Mouse (Mus musculus): ENCODE measurements around the gene Ppil1. TPM values are rescaled to one million over a fixed set of nuclear protein-coding genes. Genes with fewer than 3 reads are reported as not detected.
"Not testable (repeated sequence)": the region's sequence is repeated elsewhere in the genome, so short reads cannot be mapped to it uniquely, and the experiment has no call there.

Gene Ppil1
- total RNA-seq, 2 experiments from 2014 or later: 8.4 to 9.7 TPM

DNA sequence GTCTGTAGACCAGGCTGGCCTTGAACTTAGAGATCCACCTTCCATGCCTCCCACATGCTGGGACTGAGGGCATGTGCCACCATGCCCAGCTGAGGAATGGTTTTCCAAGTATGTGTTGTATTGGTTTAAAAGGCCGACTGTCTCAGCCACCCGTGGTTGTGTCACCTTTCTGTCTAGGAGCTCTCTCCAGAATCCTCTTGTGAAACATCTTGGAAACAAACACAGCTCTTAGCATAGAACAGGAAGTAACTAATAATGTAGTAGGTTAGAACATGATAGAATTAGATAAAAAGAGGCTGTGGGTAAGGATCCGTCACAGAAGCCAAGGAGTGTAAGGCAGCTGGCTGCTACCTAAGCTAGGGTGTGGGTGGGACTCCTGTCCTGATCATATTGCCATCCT lies 29.0 kb upstream of the Ppil1 start:
- intact Hi-C loops (cut with DNase I; ENCODE audit: low total_unique reads): no loop called here
- no peak for DNase-seq

DNA sequence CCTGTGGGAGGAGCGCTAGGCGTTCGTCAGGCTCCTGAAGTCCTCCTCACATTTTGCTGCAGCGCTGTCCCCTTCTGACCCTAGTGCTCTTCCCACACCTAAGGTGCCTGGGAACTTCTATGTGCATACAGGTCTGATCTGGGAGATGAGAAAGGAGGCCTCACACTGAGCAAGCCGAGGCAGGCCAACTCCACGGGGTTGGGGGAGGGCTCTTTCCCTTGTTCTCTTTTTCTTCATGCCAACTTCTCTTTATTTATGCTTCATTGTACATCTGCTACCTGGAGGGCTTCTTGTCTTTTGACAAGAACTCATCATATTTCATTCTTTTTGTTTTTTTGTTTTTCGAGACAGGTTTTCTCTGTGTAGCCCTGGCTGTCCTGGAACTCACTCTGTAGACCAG lies 27.8 kb upstream of the Ppil1 start:
- DNase-seq: no peak
- intact Hi-C loops (cut with DNase I; ENCODE audit: low total_unique reads): no loop called here

DNA sequence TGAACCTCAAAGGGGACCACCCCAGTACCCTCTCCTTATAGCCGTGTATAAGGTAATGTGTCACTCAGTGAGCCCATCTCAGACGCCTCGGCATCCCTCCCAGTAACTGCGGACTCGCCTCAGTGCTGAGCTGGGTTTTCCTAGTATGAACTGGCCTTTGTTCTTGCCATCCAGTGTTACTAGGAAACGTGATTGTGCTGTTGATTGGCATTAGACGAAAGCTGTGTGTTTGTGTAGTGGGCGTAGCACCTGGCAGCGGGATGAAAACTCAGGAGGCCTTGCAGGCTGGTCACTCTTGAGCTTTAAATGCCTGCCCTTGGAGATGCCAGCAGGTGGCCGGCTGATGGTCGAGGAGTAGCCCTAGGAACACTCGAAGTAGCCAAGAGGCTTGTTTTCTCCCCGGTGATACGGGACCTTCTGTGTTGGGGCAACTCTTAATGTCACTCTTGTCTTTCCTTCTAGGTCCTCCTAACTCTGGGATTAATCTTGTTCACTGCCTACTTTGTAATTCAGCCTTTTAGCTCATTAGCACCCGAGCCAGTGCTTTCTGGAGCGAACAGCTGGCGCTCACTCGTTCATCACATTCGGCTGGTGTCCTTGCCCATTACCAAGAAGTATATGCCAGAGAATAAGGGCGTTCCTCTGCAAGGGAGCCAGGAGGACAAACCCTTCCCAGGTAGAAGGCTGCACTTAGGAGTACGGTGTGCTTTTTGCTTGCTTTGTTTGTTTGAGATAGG lies 18.4 kb upstream of the Ppil1 start:
- intact Hi-C loops (cut with DNase I; ENCODE audit: low total_unique reads): no loop called here
- no peak for DNase-seq

DNA sequence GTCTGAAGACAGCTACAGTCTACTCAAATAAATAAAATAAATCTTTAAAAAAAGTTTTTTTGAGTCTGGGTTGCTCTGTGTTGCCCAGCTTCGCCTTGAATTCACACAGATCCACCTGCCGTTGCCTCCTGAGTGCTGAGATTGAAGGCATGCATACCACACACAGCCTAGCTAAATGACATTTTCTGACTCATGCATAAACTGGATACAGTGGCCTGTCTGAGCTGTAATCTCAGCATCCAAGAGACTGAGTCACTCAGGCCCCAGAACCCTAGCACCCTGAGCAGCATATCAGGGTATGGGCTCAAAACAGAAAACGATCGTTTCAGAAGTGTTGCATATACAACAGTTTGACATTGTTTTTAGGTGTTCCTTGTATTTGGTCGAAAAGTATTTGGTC lies 17.6 kb upstream of the Ppil1 start:
- no peak for DNase-seq
- intact Hi-C loops (cut with DNase I; ENCODE audit: low total_unique reads): no loop called here

DNA sequence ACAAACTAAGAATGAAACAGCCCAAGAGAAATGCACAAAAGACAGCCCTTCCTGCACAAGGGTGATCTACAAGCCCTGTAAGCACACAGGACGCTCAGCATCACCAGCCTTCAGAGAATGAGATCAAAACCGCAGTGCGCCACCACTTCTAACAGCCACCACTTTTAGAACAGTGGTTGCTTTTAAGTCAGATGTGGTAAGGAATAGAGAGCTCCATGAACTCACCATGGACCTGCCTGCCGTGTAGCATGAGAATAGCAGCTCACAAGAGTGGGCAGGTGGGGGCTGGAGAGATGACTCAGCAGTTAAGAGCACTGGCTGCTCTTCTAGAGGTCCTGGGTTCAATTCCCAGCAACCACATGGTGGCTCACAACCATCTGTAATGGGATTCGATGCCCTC lies 16.4 kb upstream of the Ppil1 start:
- no peak for DNase-seq
- intact Hi-C loops (cut with DNase I; ENCODE audit: low total_unique reads): no loop called here

DNA sequence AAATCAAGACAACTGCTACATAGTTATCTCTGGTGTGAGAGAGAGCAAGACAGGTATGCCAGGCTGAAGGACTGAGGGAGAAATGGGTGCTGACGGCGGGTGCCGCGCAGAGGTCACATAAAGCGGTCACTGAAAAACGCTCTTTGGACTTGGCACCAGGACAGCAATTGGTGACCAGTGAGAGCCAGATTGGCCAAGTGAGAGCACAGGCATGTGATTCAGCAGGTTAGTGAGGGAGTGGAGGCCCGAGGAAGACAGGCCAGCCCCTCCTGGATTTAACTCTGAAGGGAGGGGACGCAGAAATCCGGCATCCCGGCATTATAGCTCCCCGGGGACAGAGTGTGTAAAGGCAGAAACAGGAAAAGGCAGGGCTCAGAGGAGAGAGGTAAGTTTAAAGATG lies 9.9 kb upstream of the Ppil1 start:
- intact Hi-C loops (cut with DNase I; ENCODE audit: low total_unique reads): no loop called here
- DNase-seq: peak; percentile 18

DNA sequence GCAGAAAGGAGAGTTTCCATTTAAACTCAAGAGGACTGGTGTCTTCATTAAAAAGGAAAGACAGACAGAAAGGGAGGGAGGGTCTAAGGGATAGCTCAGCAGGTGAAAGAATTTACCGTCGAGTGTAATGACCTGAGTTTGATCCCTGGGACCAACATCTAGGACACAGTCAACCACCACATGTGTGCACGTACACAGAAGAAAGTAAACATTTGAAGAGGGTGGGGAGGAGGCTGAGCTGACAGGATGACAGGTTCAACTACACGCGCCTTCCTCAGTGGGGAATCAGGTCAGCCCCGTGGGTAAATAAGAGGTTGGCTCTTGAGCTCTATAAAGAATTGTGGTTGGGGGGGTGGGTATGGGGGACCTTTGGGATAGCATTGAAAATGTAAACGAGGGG lies 9.2 kb upstream of the Ppil1 start:
- intact Hi-C loops (cut with DNase I; ENCODE audit: low total_unique reads): no loop called here
- DNase-seq: no peak

DNA sequence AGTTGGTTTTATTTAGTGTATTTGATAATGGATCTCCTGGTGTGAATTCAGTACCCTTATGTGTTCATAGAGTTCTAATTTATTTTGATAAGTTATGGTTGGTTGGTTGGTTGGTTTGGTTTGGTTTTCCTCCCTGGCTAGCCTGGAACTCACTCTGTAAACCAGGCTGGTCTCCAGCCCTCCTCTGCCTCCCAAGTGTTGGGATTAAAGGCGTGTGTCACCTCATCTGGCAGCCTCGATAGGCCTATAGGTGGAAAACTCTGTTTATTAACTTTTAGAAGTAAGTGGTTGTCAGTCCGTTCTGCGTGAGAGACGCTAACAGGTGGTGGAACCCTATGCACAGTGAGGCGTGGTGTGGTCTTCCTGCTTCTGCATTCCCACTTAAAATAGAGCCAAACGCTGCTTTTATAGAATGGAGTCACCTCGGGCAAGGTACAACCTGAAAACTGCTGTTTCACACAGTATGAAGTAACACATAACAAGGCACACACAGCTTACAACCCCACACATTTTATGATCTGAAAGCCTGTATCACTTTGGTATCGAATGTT lies 6.2 kb upstream of the Ppil1 start:
- intact Hi-C loops (cut with DNase I; ENCODE audit: low total_unique reads): no loop called here
- DNase-seq: no peak

DNA sequence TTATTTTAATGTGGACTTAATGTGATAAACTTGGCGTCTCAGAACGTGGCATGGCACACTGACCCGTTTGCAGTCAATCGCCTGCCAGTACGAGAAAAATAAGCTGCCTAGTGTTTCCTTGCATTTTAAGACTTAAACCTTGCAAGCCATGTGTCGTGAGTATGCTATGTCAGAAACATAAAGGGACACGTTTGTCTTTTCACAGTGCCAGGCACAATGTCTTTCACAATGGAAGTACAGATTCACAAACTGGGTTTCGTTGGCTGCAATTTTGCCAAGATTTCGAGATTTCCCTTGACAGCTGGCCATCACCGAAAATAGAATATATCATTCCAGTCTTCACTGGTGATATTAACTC lies 5.3 kb upstream of the Ppil1 start:
- DNase-seq: no peak
- intact Hi-C loops (cut with DNase I; ENCODE audit: low total_unique reads): no loop called here

DNA sequence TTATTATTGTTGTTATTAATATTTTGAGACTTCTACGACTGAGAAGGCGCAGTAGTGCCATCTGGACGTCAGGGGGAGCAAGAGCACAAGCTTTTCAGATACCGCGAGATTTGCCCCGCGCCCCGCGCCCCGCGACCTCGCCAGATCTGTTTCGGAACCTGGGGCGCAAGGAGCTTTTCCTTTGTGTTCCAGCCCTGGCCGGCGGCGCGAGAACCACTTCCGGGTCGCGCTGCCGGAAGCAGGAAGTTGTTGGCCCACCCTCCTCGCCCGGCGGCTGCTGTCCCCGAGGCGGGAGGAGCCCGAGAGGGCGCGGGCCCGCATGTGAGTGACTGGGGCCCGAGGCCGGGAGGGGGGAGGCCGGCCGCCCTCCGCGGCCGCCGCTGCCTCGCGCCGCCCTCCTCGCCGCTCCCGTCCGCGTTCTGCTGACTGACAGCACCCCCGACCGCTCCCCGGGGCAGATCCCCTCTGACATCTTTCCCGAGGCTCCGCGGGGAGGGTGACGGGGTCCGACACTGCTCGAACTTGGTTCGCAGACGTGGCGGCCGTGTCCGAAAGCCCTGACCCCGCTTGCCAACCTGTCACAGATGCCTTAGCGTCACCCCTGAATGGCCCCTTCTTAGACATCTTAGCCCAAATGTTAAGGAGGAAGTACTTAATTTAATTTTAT lies 4.8 kb upstream of the Ppil1 start, which contains the start of gene BC004004:
Gene BC004004, plus strand, starts transcription at position 107 of the 667 bp plus-strand sequence.
- intact Hi-C loops (cut with DNase I; ENCODE audit: low total_unique reads): no loop called here
- peak; percentile 97 for DNase-seq

DNA sequence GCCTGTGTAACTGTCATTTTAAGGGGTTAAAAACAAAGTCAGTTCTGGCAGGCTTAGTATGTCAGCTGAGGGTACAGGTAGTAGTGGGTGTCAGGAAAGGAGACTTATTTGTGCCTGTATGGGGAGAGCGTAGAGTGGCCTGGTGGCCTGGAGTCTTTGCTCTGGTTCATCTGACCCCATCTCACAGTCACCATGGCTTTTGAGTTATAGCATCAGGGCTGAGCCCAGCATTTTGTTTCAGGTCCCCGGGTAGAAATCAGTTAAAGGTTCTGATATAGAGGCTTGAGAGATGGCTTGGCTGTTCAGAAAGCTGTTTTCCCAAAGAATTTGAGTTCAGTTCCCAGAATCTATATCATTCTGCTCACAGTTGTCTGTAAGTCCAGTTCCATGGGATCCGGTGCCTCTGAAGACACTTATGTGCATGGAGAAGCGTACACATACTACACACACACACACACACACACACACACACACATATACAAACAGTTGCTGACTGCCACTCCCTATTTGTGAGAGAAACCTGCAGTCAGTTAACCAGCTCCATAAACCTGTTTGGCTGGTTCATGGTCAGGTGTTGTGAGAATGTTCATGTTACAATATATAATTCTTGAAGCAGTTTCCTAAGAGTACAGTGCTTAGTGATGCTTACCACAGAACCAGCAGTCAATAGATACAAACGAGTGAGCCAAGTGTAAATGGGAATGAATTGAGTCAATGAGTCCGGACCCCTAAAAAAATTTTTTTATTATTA lies 4.1 kb upstream of the Ppil1 start:
- intact Hi-C loops (cut with DNase I; ENCODE audit: low total_unique reads): no loop called here
- no peak for DNase-seq

DNA sequence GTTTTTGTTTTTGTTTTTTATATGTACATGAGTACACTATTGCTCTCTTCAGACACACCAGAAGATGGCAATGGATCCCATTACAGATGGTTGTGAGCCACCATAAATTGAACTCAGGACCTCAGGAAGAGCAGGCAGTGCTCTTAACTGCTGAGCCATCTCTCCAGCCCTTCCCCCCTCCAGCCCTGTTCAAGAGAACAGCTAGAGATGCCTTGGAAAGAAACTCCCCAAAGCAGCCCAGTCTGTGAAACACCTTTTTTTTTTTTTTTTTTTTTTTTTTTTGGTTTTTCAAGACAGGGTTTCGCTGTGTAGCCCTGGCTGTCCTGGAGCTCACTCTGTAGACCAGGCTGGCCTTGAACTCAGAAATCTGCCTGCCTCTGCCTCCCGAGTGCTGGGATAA lies 3.1 kb upstream of the Ppil1 start:
- intact Hi-C loops (cut with DNase I; ENCODE audit: low total_unique reads); DNase-seq: not testable (repeated sequence)

DNA sequence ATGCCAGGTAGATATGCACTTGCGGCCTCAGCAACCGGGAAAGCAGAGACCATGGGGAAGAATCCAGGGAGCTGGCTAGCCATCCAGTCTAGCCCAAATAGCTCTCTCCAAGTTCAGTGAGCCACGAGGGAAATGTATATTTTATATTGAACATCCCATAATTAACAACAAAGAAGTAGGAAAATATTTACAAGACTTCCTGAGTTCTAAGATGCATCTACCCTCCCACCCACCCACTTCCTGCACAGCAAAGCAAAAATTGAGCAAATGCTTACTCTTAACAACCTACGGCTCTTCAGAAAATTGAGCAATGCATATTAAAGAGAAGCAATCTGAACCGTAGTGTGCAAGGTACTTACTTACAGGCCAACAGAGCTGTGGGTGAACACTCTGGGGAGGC lies 774 bp upstream of the Ppil1 start:
- no peak for DNase-seq
- intact Hi-C loops (cut with DNase I; ENCODE audit: low total_unique reads): loop anchor here (5.0 kb wide), 1 partner anchor 248 kb away; no protein-coding TSS in a partner anchor

DNA sequence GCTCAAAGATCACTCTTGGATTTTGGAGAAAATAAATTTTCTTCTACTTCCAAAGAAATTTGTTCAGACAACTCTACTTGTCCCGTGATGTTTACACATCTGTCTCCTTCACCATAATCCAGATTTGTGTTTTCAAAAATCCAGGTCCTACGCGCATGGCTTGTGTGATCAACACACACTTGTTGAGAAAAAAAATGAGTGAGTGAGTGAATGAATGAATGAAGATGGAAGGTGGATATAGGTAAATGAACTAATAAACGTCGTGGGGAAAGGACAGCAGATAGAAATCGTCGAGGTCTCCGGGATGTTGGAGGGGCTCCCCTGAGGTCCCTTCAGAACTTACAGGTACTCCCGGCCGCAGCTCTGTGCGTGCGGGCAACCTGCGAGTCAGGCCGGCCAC lies 569 bp downstream of the Ppil1 start:
- no peak for DNase-seq
- intact Hi-C loops (cut with DNase I; ENCODE audit: low total_unique reads): loop anchor here (5.0 kb wide), 1 partner anchor 249 kb away; no protein-coding TSS in a partner anchor

DNA sequence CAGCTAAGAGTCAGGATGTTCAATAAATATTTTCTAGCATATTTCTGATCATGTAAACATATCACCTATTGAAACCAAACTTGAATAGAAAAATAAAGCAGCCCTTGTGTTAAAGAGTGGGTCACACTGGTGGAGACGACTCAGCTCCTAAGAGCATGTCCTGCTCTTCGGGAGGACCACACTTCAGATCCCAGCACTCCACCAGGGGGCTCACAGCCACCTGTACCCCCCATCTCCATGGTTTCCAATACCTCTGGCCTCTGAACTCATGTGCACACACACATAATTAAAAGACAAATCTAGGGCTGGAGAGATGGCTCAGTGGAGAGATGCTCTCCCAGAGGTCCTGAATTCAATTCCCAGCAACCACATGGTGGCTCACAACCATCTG lies 1.7 kb downstream of the Ppil1 start:
- DNase-seq: no peak
- intact Hi-C loops (cut with DNase I; ENCODE audit: low total_unique reads): loop anchor here (5.0 kb wide), 1 partner anchor 250 kb away; no protein-coding TSS in a partner anchor

DNA sequence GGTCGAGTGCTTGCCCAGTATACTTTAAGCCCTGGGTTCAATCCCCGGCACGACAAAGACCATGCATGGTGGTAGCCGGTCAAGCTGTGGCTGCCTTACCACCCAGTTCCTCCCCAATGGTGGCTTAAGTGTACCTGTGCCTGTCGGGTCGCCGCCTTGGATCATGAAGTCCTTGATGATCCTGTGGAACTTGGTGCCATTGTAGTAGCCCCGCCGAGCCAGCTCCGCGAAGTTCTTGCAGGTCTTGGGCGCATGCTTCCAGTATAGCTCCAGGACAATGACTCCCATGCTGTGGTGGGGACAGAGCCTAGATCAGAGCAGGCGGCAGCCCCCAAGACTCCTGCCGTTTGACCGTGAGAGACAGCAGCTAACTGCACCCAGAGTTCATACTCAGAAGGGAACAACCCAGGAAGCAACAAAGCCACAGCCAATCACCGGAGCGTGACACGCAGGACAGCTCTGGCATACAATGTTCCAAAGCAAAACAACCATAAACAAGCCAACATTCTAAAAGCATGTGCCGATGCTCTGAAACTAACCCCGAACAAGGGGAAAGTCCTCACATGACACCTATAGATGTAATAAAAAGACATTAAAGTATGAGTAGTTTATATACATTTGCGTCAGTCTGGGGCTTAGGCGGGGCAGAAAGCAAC lies 2.3 kb downstream of the Ppil1 start:
- intact Hi-C loops (cut with DNase I; ENCODE audit: low total_unique reads): loop anchor here (5.0 kb wide), 1 partner anchor 251 kb away; no protein-coding TSS in a partner anchor

DNA sequence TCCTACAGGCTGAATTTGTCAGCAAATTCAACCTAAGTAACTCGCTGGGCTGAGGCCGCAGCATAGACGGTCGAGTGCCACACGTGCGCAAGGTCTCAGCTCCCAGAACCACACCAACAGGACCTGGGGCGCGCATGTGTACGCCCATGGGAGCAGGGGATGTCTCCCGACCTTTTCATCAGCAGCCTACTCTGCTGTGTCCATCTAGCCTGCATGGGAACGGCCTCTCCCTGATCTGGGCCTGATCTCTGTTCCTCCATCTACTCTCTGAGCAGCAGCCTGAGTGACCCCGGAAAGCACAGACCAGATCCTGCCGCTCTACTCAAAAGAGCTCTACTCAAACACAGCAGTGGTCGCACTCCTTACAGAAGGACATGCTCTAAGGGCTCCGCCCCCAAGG lies 3.5 kb downstream of the Ppil1 start:
- intact Hi-C loops (cut with DNase I; ENCODE audit: low total_unique reads): loop anchor here (5.0 kb wide), 1 partner anchor 252 kb away; no protein-coding TSS in a partner anchor

More for the DNA sequence above, 2.3 kb downstream of the Ppil1 start:
- DNase-seq: no peak

DNA sequence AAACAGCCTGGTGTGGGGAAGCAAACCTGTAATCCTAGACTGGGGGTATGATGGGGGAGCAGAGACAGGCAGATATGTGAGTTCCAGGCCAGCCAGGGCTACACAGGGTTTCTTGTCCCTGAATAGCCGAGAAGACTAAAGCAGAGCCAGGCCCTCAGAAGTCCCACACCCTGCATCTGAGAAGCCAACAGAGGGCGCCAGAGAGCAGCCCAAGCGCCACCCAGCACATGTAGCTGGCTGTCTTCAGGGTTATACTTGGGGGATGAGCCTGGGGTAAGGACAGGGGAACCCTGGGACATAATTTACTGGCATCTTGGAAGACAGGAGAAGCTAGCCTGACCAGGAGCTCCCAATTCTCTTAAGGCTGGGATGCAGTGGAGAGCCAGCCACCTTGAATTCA lies 4.5 kb downstream of the Ppil1 start:
- DNase-seq: peak; percentile 83
- intact Hi-C loops (cut with DNase I; ENCODE audit: low total_unique reads): no loop called here

More for the DNA sequence above, 3.5 kb downstream of the Ppil1 start:
- no peak for DNase-seq

DNA sequence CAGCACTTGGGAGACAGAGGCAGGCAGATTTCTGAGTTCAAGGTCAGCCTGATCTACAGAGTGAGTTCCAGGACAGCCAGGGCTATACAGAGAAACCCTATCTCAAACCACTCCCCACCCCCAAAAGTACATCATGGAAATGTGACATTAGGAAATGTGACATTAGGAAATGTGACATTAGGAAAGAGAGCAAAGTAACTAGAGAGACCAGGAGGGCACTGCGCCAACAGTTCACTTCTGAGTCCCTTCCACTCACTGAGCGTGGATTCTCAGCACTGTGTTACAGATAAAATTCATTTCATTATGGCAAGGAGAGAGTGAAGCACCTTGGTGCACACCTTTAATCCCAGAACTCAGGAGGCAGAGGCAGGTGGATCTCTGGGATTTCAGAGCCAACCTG lies 5.1 kb downstream of the Ppil1 start:
- no peak for DNase-seq
- intact Hi-C loops (cut with DNase I; ENCODE audit: low total_unique reads): no loop called here
